Mouse (Mus musculus) lung, embryonic 15.5 days (tissue): Measurements from ENCODE around the gene Nav2. TPM values are rescaled to one million over a fixed set of nuclear protein-coding genes. Genes with fewer than 3 reads are reported as not detected.

Source experiments
- ATAC-seq: fragments of 200-750 bp; cut with Nextera tagmentation; 2 replicates; pipeline ENCODE4 v1.8.0; 2017; ENCODE audit warnings: moderate number of reproducible peaks, borderline replicate concordance; ENCODE audit not compliant: low FRiP score, low TSS enrichment; ENCODE audit errors: extremely low read depth
- H3K27ac ChIP-seq: fragments of 300-500 bp; sonication (generic); 2 replicates; pipeline ENCODE4 v1.5.1; 2015; ENCODE audit warnings: moderate library complexity, mild to moderate bottlenecking, inconsistent platforms
- H3K27me3 ChIP-seq: fragments of 300-500 bp; sonication (generic); 2 replicates; pipeline ENCODE4 v1.6.1; 2015; ENCODE audit warnings: inconsistent platforms
- H3K36me3 ChIP-seq: fragments of 300-500 bp; sonication (generic); 2 replicates; pipeline ENCODE4 v1.6.1; 2015; ENCODE audit warnings: inconsistent platforms
- H3K4me1 ChIP-seq: fragments of 300-500 bp; sonication (generic); 2 replicates; pipeline ENCODE4 v1.6.1; 2015; ENCODE audit warnings: inconsistent platforms
- H3K4me2 ChIP-seq: fragments of 300-500 bp; sonication (generic); 2 replicates; pipeline ENCODE4 v1.6.1; 2015; ENCODE audit warnings: inconsistent platforms, mild to moderate bottlenecking, moderate library complexity
- H3K4me3 ChIP-seq: fragments of 300-500 bp; sonication (generic); 2 replicates; pipeline ENCODE4 v1.5.1; 2015; ENCODE audit warnings: mild to moderate bottlenecking, inconsistent platforms
- H3K9ac ChIP-seq: fragments of 300-500 bp; sonication (generic); 2 replicates; pipeline ENCODE4 v1.6.1; 2015; ENCODE audit warnings: inconsistent platforms
- H3K9me3 ChIP-seq: fragments of 300-500 bp; sonication (generic); 2 replicates; pipeline ENCODE4 v1.6.1; 2016; ENCODE audit warnings: inconsistent platforms
- WGBS: fragments of 180-500 bp; shearing (Covaris S2); methylation state at CpG from one replicate; pipeline ENCODE4 v1.1.7; 2015; 5-methylcytosine and 5-hydroxymethylcytosine counted together
- polyA plus RNA-seq: library from polyadenylated mRNA; unstranded; fragments of >200 nt; fragmentation: Nextera tagmentation; extraction: Ambion mirVana; gene quantifications from 2 replicates; pipeline ENCODE4 v1.2.1, GENCODE M21; 2015

Nav2 gene
- polyA plus RNA-seq, 1 experiment from 2014 or later: 27.6 TPM

GRCm38 (mm10) chr7:49069396-49069961 is 161.0 kb downstream of the Nav2 start:
- H3K4me3 ChIP-seq: no peak overlapping the region
- no peak overlapping the region for H3K27ac ChIP-seq
- no peaks in the 10 kb centered on the region for H3K9me3 ChIP-seq
- no peak for ATAC-seq
- H3K27me3 ChIP-seq: no peaks in the 10 kb centered on the region
- H3K36me3 ChIP-seq: no peaks in the 10 kb centered on the region
- H3K4me1 ChIP-seq: 0 out of 2 replicates have a peak, but pooled peaks cover under 1% of the 10 kb centered on the region
- no peak overlapping the region for H3K4me2 ChIP-seq
- no peak overlapping the region for H3K9ac ChIP-seq
- WGBS: 59% methylated on average over 12 of the region's 12 CpGs

DNA sequence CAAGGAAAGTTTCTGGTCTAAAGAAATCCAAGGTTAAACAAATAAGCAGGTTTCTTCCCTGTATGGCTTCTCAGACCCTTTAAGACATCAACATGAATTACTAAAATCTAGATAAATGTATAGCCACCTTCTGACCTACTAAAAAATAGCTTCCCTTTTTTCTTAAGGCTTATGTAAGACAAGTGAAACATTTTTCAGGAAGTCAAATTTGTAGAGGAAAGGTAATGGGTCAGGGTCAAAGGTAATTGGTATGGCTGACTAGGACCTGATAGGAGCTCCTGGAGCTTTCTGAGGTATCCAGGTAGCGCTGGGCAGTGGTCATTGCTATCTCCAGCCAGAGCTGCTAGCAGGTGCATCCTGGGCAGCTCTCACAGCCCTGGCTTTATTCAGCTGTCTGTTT is 162.1 kb downstream of the Nav2 start:
- H3K36me3 ChIP-seq: no peaks in the 10 kb centered on the region
- ATAC-seq: no peak
- no peaks in the 10 kb centered on the region for H3K9me3 ChIP-seq
- H3K27ac ChIP-seq: no peak overlapping the region
- H3K27me3 ChIP-seq: no peaks in the 10 kb centered on the region
- no peak overlapping the region for H3K4me2 ChIP-seq
- no peaks in the 10 kb centered on the region for H3K4me1 ChIP-seq
- 56% methylated on average over 1 of the region's 1 CpGs for WGBS
- no peak overlapping the region for H3K9ac ChIP-seq
- no peak overlapping the region for H3K4me3 ChIP-seq

- Histone ChIP-seq H3K4me3 (no peak overlapping the region), H3K4me1 (no peaks in the 10 kb centered on the region), H3K27ac (no peak overlapping the region), H3K27me3 (no peaks in the 10 kb centered on the region), H3K9ac (no peak overlapping the region), H3K36me3 (no peaks in the 10 kb centered on the region), H3K4me2 (no peak overlapping the region), H3K9me3 (no peaks in the 10 kb centered on the region)
- 36% methylated on average over 7 of the region's 7 CpGs for WGBS
- ATAC-seq: no peak
Measured at GRCm38 (mm10) chr7:49071141-49071567, 162.6 kb downstream of the Nav2 start.

DNA sequence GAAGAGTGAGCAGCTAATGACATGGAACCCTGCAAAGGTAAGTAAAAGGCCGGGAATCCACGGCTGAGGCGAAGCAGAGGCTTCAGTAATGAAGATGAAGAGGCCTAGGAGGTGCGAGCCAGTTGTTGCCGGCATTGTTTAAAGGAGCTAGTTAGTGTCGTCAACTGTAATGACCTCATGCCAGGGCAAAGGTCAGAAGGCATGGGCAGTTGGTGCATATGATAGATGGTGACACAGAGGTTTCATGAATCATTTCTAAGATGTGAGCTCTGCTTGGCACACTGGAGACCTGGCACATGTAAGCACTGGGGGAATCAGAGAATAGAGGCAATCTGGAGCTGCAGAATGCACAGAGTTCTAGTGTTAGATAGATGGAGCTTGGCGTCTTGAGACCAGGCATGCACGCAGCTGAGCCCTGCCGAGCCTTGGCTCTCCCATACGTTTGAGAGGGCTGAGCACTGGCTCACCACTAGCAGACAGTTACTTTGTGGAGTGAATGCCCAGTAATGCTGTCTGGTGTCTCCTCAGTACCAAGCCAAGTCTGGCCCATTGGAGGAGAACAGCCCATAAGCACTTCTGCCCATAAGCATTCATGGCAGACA is 166.9 kb downstream of the Nav2 start:
- no peaks in the 10 kb centered on the region for H3K9me3 ChIP-seq
- H3K27ac ChIP-seq: no peak overlapping the region
- WGBS: 52% methylated on average over 10 of the region's 10 CpGs
- ATAC-seq: no peak
- no peaks in the 10 kb centered on the region for H3K4me1 ChIP-seq
- H3K4me3 ChIP-seq: no peak overlapping the region
- H3K36me3 ChIP-seq: no peaks in the 10 kb centered on the region
- H3K9ac ChIP-seq: no peak overlapping the region
- no peak overlapping the region for H3K4me2 ChIP-seq
- no peaks in the 10 kb centered on the region for H3K27me3 ChIP-seq

DNA sequence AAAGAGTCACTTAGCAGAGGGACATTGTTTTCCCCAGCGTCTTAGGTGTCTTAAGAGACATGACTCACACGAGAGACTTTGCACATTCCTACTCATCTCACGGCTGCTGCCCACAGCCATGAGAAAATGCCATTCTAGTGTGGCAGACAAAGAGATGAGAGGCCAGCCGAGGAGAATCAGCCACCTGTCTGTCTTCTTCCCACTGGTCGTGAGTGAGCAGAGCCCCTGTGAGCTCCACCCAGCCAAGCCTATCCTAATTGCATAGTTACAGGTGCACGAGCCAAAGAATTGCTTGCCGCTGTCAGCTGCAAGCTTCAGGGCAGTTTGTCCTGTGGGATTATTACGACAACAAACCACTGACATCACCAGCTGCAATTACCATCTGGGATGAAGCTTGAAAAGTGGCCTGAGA is 167.8 kb downstream of the Nav2 start:
- ATAC-seq: no peak
- WGBS: 52% methylated on average over 8 of the region's 8 CpGs
- Histone ChIP-seq H3K4me3 (no peak overlapping the region), H3K4me2 (no peak overlapping the region), H3K9me3 (no peaks in the 10 kb centered on the region), H3K27me3 (no peaks in the 10 kb centered on the region), H3K36me3 (no peaks in the 10 kb centered on the region), H3K9ac (no peak overlapping the region), H3K4me1 (no peaks in the 10 kb centered on the region), H3K27ac (no peak overlapping the region)

- ATAC-seq: no peak
- Histone ChIP-seq H3K4me2 (no peak overlapping the region), H3K36me3 (no peaks in the 10 kb centered on the region), H3K4me1 (no peaks in the 10 kb centered on the region), H3K9me3 (no peaks in the 10 kb centered on the region), H3K4me3 (no peak overlapping the region), H3K27ac (no peak overlapping the region), H3K9ac (no peak overlapping the region), H3K27me3 (no peaks in the 10 kb centered on the region)
- 69% methylated on average over 5 of the region's 5 CpGs for WGBS
Measured at GRCm38 (mm10) chr7:49078930-49079329, 170.4 kb downstream of the Nav2 start.

GRCm38 (mm10) chr7:49082585-49083165 is 174.2 kb downstream of the Nav2 start:
- Histone ChIP-seq H3K4me2 (no peak overlapping the region), H3K4me1 (no peaks in the 10 kb centered on the region), H3K27ac (no peak overlapping the region), H3K9me3 (no peaks in the 10 kb centered on the region), H3K9ac (no peak overlapping the region), H3K27me3 (no peaks in the 10 kb centered on the region), H3K4me3 (no peak overlapping the region), H3K36me3 (no peaks in the 10 kb centered on the region)
- ATAC-seq: no peak
- WGBS: 64% methylated on average over 4 of the region's 4 CpGs

GRCm38 (mm10) chr7:49084768-49085167 is 176.3 kb downstream of the Nav2 start:
- Histone ChIP-seq H3K36me3 (no peaks in the 10 kb centered on the region), H3K4me2 (no peak overlapping the region), H3K27ac (no peak overlapping the region), H3K4me3 (no peak overlapping the region), H3K9me3 (no peaks in the 10 kb centered on the region), H3K9ac (no peak overlapping the region), H3K4me1 (no peaks in the 10 kb centered on the region), H3K27me3 (peaks cover 2% of the 10 kb centered on the region; the same call in 1 of the 2 replicates)
- ATAC-seq: no peak
- WGBS: 22% methylated on average over 8 of the region's 8 CpGs

DNA sequence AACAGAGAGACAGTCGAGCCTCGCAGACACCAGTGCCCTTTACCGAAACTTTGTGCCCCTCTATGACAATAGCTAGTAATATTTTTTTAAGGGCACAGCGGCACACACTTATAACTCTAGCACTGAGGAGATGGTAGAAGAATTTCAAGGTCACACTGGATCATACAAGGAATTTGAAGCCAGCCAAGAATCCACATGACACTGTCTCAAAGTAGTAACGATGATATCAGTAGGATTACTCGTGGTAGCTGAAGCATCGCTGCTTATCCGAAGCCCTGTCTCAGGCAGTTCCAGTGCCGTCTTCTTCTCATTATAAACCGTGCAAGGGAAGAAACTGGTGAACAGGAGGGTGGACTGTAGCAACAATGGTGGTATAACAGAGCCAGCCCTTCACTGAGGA is 177.2 kb downstream of the Nav2 start:
- ATAC-seq: no peak
- Histone ChIP-seq H3K27me3 (peaks cover 4% of the 10 kb centered on the region; the same call in 1 of the 2 replicates), H3K9ac (no peak overlapping the region), H3K4me3 (no peak overlapping the region), H3K9me3 (no peaks in the 10 kb centered on the region), H3K36me3 (no peaks in the 10 kb centered on the region), H3K27ac (no peak overlapping the region), H3K4me1 (no peaks in the 10 kb centered on the region), H3K4me2 (no peak overlapping the region)
- 71% methylated on average over 10 of the region's 10 CpGs for WGBS

- Histone ChIP-seq H3K36me3 (no peaks in the 10 kb centered on the region), H3K27ac (no peak overlapping the region), H3K4me1 (no peaks in the 10 kb centered on the region), H3K9me3 (no peaks in the 10 kb centered on the region), H3K4me3 (no peak overlapping the region), H3K27me3 (peaks cover 4% of the 10 kb centered on the region; the same call in 1 of the 2 replicates), H3K4me2 (no peak overlapping the region), H3K9ac (no peak overlapping the region)
- WGBS: 73% methylated on average over 5 of the region's 5 CpGs
- ATAC-seq: 0 out of 2 replicates have a peak, but pooled peaks have one; percentile 36
Measured at GRCm38 (mm10) chr7:49087154-49087553, 178.6 kb downstream of the Nav2 start.

DNA sequence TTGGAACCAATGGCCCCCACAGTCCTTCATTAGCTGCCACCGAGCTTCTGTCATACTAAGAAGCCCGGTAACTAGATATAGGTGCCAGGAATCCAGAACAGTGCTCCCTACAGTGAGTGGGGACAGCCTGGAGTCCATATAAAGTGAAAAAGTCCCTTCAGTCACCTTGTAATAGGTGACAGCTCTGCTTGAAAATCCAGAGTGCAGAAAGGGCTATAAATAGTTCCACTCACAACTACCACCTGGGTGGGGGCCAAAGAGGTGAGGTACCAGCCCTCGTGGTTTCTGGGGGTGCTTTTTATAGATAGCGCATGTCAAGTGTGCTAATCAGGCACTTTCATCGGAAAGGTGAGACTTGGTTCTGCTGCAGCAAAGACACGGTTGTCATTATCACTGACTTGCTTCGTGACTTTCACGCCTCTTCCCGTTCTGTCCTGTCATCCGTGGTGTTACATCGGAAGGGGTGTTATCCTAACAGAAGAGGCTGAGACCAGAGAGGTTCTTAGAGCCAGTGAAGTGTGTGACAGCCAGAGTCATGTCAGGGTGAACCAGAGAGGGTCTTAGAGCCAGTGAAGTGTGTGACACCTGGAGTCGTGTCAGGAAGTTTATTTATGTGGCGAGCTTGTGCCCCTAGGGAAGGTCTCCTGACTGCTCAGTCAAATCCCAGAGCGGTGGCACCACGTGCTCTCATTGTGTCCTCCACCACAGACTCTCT is 179.8 kb downstream of the Nav2 start:
- H3K9ac ChIP-seq: no peak overlapping the region
- no peaks in the 10 kb centered on the region for H3K4me1 ChIP-seq
- H3K4me2 ChIP-seq: no peak overlapping the region
- no peaks in the 10 kb centered on the region for H3K36me3 ChIP-seq
- H3K9me3 ChIP-seq: no peaks in the 10 kb centered on the region
- H3K27me3 ChIP-seq: peaks cover 4% of the 10 kb centered on the region; the same call in 1 of the 2 replicates
- no peak for ATAC-seq
- 39% methylated on average over 15 of the region's 15 CpGs for WGBS
- no peak overlapping the region for H3K4me3 ChIP-seq
- no peak overlapping the region for H3K27ac ChIP-seq

GRCm38 (mm10) chr7:49091371-49091770 is 182.9 kb downstream of the Nav2 start:
- Histone ChIP-seq H3K27me3 (peaks cover 4% of the 10 kb centered on the region; the same call in 1 of the 2 replicates), H3K4me3 (no peak overlapping the region), H3K9ac (no peak overlapping the region), H3K9me3 (no peaks in the 10 kb centered on the region), H3K4me2 (no peak overlapping the region), H3K27ac (no peak overlapping the region), H3K4me1 (no peaks in the 10 kb centered on the region), H3K36me3 (no peaks in the 10 kb centered on the region)
- ATAC-seq: no peak
- WGBS: 34% methylated on average over 5 of the region's 5 CpGs
